Mouse (Mus musculus): ENCODE results near the gene Srd5a1.

Gene Srd5a1

DNA sequence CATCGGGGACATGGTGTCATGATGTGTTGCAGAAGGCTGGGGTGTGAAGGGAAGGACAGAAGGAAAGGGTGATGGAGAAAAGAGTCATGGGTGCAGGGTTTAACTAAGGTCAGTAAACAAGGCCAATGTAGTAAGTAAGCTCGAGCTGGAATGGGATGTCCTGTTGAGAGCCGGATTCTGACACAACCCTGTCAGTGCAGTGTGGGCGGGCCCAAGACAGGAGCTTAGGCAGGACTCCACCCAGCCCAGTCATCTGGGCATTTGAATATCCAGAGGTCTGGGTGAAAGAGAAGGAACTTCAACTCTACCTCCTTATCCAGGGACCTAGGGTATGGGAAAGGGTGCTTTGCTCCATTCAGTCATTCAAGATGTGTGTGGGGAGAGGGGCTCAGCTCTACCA is 72.9 kb downstream of the Srd5a1 start:
- DNase-seq (ENCODE audit: low spot score), result no peak

DNA sequence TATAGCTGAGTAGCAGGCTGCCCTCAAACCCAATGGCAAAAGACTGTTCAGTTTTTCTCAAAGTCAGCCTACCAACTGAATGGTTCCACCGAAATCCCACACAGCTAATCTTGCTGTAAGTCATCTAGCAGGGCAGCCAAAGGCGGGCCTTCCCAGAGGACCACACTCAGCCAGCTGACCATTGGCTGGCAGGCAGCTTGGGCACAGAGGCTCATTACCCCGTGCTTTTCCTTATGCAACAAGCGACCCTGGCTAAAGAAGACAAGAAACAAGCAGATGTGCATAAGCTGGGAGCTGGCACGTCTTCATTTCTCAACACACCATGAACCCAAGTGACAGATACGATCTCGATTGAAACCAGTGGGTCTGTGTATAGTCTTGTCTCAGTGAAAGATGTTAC is 73.9 kb downstream of the Srd5a1 start:
- no peak for DNase-seq (ENCODE audit: low spot score)

DNA sequence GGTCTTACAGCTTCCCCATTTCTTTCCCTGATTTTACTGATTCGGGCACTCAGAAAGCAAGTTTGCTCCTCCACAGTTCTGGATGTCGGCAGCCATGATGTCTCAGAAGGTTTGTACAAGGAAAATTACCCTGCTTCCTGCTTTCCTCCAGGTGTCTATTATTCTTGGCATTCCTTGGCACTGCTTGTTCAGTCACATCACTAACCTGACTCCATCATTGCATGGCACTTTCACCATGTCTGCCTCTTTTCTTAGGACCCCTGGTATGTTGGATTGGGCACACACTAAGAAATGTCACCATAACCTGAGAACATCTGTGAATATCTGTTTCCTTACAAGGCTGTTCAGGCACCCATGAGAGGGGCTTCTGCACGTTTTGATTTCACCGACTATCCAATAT is 75.2 kb downstream of the Srd5a1 start:
- DNase-seq (ENCODE audit: low spot score), result no peak

DNA sequence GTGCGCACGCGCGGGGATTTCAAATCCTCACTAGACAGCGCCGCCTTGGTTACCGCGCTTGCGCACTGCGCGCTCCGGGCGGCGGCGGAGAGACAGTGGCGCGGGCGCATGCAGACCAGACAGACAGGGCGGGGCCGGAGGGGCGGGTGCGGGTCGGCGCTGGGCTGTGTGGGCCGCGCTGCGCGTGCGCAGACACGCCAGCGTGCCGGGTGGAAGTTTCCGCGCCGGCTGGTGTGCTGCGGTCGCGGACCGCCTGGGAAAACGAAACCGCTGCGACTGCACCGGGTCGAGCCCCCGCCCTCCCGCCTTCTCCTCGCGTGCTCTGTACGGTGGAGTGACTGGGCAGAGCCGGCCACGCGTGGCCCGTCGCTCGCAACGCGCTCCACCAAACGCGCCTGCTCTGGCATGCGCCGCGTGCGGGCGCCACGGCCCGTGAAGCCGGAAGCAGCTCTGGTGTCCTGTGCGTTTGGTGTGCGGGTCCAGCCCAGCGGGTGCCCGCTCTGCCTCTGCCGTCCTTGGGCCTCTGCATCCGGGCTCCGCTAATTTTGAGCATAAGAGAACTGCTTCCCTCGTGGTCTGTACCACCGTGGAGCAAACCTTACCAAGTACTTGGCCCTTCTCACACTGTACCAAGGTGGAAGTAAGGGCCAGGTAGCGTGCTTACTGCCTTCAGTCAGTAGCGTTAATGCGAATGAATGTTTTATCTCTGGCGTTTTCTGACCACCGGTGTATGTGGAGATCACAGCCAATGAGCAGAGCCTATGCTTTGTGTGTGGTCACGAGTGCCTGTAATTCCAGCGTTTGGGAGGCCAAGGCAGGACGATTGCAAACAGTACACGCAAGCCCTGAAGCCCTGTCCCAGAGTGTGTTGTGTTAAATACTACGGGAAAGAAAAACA is 76.3 kb downstream of the Srd5a1 start:
- DNase-seq (ENCODE audit: low spot score), result peak; percentile 99

DNA sequence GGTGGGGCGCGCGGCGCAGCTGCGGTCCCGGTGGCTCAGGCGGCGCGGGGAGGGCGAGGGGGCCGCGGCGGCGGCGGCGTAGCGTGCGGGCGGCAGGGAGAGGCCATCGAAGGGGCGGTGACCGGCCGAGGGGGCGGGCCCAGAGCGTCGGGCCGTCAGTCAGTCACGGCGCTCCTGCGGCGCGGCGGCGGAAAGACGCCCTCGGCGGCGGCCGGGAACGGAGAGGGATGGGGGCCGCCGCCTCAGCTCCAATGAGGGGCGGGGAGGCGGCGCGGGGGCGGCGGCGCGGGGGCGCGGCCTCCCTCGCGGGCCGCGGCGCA is 76.9 kb downstream of the Srd5a1 start, which contains the start of gene Tent4a:
Gene Tent4a, minus strand, starts transcription at position 284 of the 320 bp plus-strand sequence.
- no peak for DNase-seq (ENCODE audit: low spot score)

DNA sequence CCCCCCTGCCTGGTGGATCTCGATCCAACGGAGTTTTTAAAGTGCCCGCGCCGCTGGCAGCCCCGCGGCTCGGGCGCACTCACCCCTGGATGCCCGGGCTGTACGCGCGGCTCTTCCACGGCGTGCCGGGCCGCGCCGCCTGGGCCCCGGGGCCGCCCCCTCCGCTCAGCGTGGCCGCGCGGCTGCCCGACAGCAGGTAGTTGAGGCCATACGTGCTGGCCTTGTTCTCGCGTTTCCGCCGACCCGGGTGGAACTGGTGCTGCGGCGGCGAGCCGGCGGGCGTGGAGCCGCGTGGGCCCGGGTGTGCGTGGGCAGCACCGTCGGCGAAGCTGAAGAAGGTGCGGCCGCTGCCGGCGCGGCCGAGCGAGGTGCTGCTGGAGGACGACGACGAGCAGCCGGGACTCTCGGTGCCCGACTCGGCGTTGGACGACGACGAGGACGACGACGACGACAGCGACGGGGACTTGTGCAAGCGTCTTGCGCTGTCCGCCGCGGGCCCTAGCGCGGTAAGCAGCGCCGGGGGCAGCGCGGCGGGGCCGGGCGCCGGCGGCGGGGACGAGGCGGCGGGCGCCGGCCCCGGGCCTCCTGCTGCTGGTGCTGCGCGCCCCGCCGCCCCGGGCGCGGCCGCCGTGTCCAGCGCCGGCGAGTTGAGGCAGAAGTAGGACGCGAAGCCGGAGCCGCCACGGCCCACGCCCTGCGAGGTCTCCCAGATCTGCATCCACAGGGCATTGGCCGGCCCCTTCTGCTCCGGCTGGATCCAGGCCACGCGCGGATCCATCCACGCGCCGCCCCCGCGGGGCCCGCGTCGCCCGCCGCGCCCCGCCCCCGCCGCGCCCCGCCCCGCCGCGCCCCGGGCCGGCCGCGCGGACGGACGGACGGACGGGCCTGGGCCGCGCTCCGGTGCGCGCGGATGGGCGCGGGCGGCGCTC is 77.6 kb downstream of the Srd5a1 start, which contains the start of gene Nsun2:
Gene Nsun2, plus strand, starts transcription at position 342 of the 929 bp plus-strand sequence.
- DNase-seq (ENCODE audit: low spot score), result peak; percentile 79

DNA sequence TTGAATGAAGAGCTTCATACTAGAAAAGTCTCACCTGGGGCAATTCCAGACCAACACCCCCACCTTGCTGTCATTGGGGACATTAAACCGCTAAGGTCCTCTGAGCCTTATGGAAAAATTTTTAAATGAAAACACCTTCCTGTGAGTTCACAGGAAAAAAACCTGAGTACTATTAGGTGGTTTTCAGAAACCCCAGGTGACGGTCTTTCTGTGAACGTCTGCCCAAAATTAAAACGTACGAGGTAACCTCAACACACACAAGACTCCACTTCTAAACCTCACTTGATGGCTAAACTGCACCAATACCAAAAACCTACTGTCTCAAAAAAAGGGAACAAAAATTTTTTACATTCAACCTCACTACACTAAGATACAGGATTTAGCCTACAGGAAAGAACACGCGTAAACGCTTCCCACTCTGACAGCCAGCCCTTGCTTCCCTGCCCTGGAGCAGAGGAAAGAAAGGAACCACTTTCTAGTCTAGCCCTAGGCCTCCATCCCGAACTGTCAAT is 78.3 kb downstream of the Srd5a1 start:
- DNase-seq (ENCODE audit: low spot score), result no peak

DNA sequence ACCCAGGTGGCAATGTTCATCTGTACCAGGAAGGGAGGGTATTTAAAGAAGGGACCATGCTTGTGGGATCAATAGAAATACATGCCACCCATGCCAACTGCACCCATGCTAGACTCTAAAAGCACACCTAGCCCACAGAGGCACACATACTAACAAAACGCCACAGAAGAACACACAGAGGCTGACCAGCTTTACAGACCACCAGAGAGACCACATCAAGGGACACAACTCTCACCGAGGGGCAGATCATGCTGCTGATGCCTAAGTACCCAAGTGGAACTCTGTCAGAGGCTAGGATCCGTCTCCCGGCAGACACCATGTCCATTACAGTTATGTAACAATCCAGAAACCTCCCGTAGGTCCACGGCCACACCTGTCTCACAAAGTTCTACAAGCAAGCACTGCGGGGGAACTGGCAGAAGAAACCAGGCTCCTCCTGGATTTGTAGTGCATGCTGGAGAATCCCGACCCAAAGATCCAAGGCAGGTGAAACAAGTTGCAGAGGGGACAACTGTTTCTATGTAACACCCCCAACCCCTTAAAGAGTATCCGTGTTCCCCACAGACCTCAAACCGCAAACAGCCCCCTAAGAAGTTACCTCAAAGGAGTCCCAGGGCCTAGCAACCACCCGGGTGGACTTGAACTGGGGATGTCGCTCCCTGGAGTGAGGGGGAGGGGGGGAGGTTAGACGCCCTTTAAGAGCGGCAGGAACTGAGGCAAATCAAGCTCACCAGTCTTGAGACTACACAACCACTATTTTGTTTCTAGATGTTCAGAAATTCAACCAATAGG is 78.9 kb downstream of the Srd5a1 start:
- no peak for DNase-seq (ENCODE audit: low spot score)

DNA sequence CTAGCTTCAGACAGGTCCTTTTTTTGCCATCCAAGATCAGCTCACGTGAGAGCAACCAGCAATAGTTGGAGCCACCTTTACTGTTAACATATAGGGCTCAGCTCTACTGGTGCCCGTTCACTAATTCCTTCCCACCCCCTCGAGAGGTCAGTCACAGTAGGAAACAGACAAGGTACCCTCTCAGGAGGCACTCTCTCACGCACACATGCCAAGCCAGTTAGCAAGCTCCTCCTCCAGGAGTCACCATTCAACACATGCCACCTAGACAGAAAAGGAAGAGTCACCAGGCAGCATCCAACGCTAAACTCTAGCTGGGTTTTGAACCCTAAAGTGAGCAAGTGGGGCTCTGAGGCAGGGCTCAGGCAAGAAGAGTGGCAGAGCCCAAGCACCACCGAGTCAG is 79.8 kb downstream of the Srd5a1 start:
- DNase-seq (ENCODE audit: low spot score), result no peak

DNA sequence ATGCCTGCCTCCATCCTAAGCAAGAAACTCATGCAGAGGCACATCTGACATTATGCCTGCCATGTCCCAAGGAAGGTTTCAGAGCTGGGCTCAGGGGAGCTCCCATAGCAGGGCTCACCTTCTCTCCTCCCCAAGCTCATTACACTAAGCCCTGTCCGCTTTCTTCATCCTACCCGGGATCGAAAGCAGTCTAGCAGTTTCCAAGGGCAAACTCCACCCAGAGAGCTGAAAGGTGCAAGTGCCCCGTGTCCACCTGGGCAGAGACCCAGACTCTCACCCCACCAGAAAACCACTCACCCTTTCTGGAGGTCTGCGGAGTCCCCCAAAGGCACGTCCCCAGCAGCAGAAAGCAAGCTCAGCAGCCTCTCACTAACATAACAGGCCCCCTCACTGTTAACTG is 80.3 kb downstream of the Srd5a1 start:
- no peak for DNase-seq (ENCODE audit: low spot score)

DNA sequence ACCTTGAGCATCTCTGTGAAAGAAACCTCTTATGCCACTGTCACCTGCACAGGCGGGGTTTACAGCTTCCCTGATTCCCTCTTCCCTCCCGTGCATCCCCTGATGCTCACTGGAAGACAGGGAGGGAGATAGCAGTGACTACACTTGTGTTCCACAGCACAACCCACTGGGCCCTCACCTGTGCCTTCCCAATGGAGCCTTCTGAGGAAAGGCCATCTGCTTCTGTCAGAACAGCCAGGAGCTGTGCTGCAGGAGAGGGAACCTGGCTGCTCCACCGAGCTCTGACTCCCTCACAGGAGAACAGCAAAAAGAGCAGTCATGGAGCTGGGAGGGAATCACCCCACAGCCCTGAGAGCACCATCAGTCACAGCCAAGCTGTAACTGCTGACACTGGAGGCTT is 81.1 kb downstream of the Srd5a1 start:
- no peak for DNase-seq (ENCODE audit: low spot score)

DNA sequence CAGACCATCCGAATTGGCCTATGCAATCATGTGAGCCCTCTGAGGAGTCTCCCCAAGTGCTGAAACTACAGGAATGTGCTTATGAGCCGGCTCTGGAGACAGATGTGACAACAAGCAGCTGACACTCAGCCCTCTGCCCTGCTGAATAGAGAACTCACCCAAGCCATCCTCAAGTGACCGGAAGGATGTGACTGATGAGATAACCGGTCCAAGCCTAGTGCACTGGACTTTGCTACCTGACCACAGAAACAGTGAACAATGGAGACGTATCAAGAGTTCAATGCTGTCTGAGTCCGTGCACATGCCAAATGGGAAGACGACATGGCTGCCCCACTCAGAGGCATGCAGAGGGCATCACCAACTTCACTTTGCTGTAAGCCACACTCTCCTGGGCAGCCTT is 82.7 kb downstream of the Srd5a1 start:
- DNase-seq (ENCODE audit: low spot score), result no peak

DNA sequence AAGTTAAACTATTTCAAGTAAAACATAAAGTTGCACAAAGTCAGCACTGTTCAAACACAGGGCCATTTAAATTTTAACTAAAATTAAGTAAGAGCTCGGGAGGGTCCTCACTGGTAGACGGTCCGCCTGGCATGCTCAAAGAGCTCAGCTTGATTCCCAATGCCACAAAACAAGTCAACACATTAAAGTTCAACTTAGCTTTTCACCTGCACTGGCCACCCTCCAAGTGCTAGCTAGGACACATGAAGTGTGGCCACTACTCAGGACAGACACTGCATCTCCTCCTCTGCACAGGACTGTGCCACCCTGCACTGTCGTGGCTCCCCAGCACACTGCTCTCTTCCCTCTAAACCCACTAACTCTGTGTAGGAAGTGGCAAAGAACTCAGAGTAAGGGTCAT is 85.4 kb downstream of the Srd5a1 start:
- DNase-seq (ENCODE audit: low spot score), result no peak

DNA sequence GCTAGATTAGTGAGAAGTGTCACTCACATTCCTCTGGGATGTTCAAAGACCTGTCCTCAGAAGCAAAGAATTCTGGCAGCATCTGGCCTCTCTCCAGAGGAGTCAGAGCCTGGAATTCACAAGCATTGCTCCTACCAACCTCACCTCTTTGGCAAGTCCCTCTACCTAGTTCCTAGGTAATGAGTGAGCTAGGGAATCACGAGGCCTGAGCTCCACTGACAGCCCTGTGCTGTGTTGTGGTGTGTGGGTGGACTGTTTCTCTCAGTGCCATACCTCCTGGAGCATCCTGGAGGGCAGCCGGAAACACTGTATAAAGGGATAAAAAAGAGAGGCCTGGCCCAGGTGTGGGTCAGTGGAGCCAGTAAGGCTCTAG is 87.1 kb downstream of the Srd5a1 start:
- DNase-seq (ENCODE audit: low spot score), result no peak
